Mouse (Mus musculus) liver, postnatal 0 days (tissue): Measurements from ENCODE around the gene Sco1.

Source experiments
- CTCF ChIP-seq: sonication (generic); IDR thresholded peaks from 2 replicates; pipeline ENCODE4 v1.5.1; 2016; ENCODE audit warnings: antibody characterized with exemption, low read depth
- EP300 ChIP-seq: IDR thresholded peaks from 2 replicates; pipeline ENCODE4 v1.6.1; 2016; ENCODE audit warnings: antibody characterized with exemption, low read depth, mild to moderate bottlenecking

- TF ChIP-seq EP300 (no peak), CTCF (no peak)
Observed at GRCm38 (mm10) chr11:67076781-67077180, 24.3 kb downstream of the Sco1 start.
